Mouse (Mus musculus) 416B (cell line): ENCODE measurements around the gene Hs6st1.
"Not testable (repeated sequence)": the region's sequence is repeated elsewhere in the genome, so short reads cannot be mapped to it uniquely, and the experiment has no call there.

Experiments used
- DNase-seq: peaks from one replicate; pipeline ENCODE4 v3.0.0; 2011; ENCODE audit warnings: low read depth

Hs6st1 gene

GRCm38 (mm10) chr1:36068076-36068475 is at the start of gene Hs6st1:
Gene Hs6st1, plus strand, starts transcription at chr1:36068400.
- peak; percentile 89 for DNase-seq

GRCm38 (mm10) chr1:36018617-36019016 is 49.6 kb upstream of the Hs6st1 start:
- no peak for DNase-seq

- DNase-seq = no peak
Observed at GRCm38 (mm10) chr1:36019161-36019560, 49.0 kb upstream of the Hs6st1 start.

- no peak for DNase-seq
Observed at GRCm38 (mm10) chr1:36020315-36020714, 47.9 kb upstream of the Hs6st1 start.

GRCm38 (mm10) chr1:36030421-36030821 is 37.8 kb upstream of the Hs6st1 start:
- peak; percentile 66 for DNase-seq

- DNase-seq = no peak
Observed at GRCm38 (mm10) chr1:36038769-36039168, 29.4 kb upstream of the Hs6st1 start.

GRCm38 (mm10) chr1:36042072-36042471 is 26.1 kb upstream of the Hs6st1 start:
- no peak for DNase-seq

GRCm38 (mm10) chr1:36043793-36044192 is 24.4 kb upstream of the Hs6st1 start:
- not testable (repeated sequence) for DNase-seq

GRCm38 (mm10) chr1:36044288-36044687 is 23.9 kb upstream of the Hs6st1 start:
- DNase-seq = no peak

- no peak for DNase-seq
Observed at GRCm38 (mm10) chr1:36052672-36053071, 15.5 kb upstream of the Hs6st1 start.

GRCm38 (mm10) chr1:36053566-36053965 is 14.6 kb upstream of the Hs6st1 start:
- no peak for DNase-seq

GRCm38 (mm10) chr1:36054182-36054966 is 13.8 kb upstream of the Hs6st1 start:
- no peak for DNase-seq

- no peak for DNase-seq
Observed at GRCm38 (mm10) chr1:36054967-36055357, 13.2 kb upstream of the Hs6st1 start.

- DNase-seq = no peak
Observed at GRCm38 (mm10) chr1:36059351-36059750, 8.8 kb upstream of the Hs6st1 start.

GRCm38 (mm10) chr1:36059959-36060953 is 7.9 kb upstream of the Hs6st1 start:
- no peak for DNase-seq

- no peak for DNase-seq
Observed at GRCm38 (mm10) chr1:36061211-36061915, 6.8 kb upstream of the Hs6st1 start.

- DNase-seq = no peak
Observed at GRCm38 (mm10) chr1:36062088-36062805, 6.0 kb upstream of the Hs6st1 start.

- DNase-seq = no peak
Observed at GRCm38 (mm10) chr1:36062826-36063640, 5.2 kb upstream of the Hs6st1 start.

GRCm38 (mm10) chr1:36063641-36063955 is 4.6 kb upstream of the Hs6st1 start:
- no peak for DNase-seq

GRCm38 (mm10) chr1:36064223-36064622 is 4.0 kb upstream of the Hs6st1 start:
- DNase-seq = no peak
